Mouse (Mus musculus) thymus, postnatal 10 days (tissue): Measurements from ENCODE around the gene Tbc1d13.

Experiments used
- DNase-seq, 2 experiments: peaks; one replicate each; pipeline ENCODE4 v3.0.0; 2021; ENCODE audit warnings: low spot score in 2 of 2

The Tbc1d13 gene

DNA sequence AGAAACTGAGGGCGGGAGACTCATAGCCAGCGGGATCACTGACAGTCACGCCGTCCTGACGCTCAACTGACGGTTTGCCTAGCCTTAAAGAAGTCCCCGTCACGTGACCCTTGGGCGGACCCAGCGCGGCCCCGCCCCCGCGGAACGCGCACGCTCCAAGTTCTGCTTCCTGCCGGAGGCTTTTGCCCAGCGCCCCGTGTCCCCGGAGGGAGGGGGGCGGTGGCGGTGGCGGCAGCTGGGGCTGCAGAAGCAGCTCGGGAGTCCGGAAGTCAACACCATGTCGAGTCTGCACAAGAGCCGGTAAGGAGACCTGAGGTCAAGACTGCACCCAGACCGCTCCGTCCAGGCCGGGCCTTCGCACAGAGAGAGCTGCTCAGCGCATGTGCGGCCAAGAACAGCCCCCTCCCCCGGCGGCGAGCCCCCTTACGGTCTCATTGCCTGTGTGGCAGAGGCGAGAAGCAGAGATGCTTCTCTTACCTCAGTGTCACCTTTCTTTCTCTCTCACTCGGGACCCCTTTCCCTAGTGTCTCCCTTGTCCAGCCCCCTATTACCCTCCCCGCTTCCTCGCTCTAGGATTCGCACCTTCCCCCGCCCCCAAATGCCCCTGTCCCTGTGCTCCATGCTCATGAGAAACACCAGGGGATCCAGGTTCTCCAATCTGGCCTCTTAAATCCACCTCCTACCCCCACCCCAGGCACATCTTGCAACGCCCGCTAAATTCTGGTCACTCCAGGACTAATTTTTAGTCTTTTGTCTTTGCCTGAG is at the start of gene Tbc1d13:
Gene Tbc1d13 (plus strand): TSS at position 134 of the 765 bp plus-strand sequence.
- peak; percentile 98 to 99 for DNase-seq

- DNase-seq, result no peak
These were observed 49.4 kb upstream of the Tbc1d13 start for GRCm38 (mm10) chr2:30084113-30084512.

GRCm38 (mm10) chr2:30084632-30085031 is 48.9 kb upstream of the Tbc1d13 start:
- no peak for DNase-seq

- no peak for DNase-seq
These were observed 46.2 kb upstream of the Tbc1d13 start for GRCm38 (mm10) chr2:30087310-30087709.

- no peak for DNase-seq
These were observed 42.0 kb upstream of the Tbc1d13 start for GRCm38 (mm10) chr2:30091521-30091920.

DNA sequence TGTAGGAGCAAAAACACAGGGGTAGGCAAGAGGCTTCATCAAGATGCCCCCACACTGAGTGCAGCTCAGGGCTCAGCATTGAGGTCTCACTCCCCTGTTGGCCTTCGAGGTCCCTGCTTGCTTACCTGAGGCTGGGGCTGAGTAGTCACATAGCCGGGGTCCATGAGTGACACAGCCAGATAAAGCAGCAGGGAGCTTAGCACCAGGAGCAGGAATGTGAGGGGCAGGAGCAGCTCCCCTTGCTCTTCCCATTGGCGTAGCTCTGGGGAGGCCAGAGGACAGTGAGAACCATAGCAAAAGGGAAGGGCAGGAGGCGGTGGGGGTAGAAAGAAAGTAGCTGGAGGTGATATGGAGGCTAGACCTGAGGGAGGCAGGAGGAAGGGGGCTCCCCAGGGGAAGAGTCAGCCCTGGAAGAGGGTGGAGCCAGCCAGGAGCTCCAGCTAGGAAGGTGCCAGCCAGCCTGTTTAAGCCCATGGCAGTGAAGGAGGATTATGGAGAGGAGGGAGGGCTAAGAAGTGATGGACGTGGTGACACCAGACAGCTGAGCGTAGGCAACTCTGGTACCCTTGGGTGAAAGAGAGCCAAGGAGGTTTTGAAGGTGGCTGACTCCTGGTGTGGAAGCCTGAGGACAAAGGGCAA is 41.1 kb upstream of the Tbc1d13 start:
- no peak for DNase-seq

- DNase-seq, result peak; percentile 97 to 99
These were observed 39.9 kb upstream of the Tbc1d13 start, which contains the start of gene Zdhhc12 for GRCm38 (mm10) chr2:30093471-30094207. Zdhhc12 (minus strand) TSS chr2:30093648.

- DNase-seq, result no peak
These were observed 39.3 kb upstream of the Tbc1d13 start for GRCm38 (mm10) chr2:30094208-30094588.

- DNase-seq, result peak; percentile 34 to 53
These were observed 37.5 kb upstream of the Tbc1d13 start for GRCm38 (mm10) chr2:30095882-30096527.

GRCm38 (mm10) chr2:30100214-30100613 is 33.3 kb upstream of the Tbc1d13 start:
- DNase-seq, result no peak

DNA sequence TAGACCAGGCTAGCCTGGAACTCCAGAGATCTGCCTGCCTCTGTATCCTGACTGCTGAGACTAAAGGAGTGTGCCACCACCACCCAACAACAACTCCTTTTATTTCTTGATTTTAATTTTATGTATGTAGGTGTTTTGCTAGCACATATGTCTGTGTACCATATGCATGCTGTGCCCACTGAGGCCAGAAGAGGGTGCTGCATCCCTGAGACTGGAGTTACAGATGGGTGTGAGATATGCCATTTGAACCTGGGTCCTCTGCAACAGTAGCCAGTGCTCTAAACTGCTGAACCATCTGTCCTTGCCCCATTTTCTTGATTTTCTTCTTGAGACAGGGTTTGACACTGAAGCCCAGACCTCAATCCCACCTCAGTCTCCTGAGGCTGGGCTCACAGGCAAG is 27.2 kb upstream of the Tbc1d13 start:
- DNase-seq, result peak; percentile 37 to 67

DNA sequence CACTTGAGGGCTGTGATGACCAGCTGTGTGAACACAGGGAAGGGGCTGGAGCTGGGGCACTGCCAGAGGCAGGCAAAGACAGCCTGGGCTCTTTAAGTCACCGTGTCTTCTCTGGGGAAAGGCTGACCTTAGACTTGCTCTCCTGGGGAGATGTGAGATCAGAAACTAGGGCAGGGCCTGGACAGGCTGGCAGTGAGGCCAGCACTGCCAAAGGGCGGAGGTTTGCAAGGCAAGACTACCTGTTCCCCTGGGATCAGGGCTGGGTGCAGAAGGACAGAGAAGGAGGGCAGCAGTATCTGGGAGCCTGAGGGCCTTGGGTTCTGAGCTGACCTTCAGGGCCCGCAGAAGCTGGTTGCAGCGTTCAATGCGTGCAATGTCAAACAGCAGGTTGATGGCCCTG is 25.9 kb upstream of the Tbc1d13 start:
- DNase-seq, result no peak

DNA sequence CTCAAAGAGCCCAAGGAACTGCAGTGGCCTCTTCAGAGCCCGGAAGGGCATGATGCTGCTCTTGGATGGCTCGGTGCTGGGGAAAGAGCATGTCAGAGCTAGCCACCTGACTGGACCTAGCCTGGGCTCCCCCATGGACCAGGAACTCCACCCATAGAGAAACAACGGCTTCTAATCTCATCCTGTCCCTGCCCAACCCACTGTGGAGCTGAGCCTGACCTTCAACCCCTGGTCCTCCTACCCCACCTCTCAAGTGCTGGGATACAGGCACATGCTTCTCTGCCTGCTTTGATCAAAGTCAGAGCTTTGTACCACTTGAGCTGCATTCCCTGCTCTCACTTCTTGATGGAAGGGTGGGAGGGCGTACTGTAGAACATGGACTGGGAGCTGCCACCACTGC is 25.3 kb upstream of the Tbc1d13 start:
- no peak for DNase-seq

DNA sequence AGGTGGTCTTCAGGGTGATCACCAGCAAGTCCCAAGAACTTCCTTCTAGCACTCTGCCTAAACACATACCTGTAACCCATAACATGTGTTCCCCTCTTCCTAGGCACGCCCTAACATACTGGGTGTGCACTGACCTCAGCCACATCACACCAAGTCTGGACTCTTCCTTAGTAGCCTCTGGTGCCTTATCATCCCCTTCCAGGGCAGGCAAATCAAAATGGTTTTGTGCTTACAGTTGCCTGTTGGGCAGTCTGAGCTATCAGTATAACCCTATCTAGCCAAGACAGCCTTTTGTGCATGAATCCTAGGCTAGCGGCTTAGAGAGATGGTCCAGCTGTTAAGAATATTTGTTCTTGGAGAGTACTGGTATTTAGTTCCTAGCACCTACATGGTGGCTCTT is 22.0 kb upstream of the Tbc1d13 start:
- no peak for DNase-seq

GRCm38 (mm10) chr2:30112564-30112963 is 21.0 kb upstream of the Tbc1d13 start:
- no peak for DNase-seq

GRCm38 (mm10) chr2:30119641-30120051 is 13.9 kb upstream of the Tbc1d13 start:
- DNase-seq, result peak; percentile 46 to 55

- no peak for DNase-seq
These were observed 13.3 kb upstream of the Tbc1d13 start for GRCm38 (mm10) chr2:30120269-30120668.

DNA sequence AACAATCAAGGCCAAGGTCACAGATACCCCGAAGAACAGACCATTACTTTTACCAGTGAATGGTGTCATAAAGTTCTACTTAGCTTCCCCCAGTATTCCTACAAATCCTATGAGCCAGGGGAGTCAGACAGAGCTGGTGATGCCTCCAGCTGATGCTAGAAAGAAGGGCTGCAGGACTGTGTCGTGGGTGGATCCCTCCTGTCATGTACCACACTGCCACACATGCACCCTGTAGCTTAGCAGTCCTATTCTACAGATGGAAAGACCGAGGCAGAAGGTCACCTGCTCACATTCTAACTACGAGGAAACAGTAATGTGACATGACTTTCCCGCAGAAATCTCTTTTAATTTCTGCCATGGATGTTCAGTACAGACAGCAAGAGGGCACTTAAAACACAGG is 10.8 kb upstream of the Tbc1d13 start:
- DNase-seq, result no peak

GRCm38 (mm10) chr2:30123729-30124471 is 9.6 kb upstream of the Tbc1d13 start:
- no peak for DNase-seq

- DNase-seq, result peak; percentile 89 to 90
These were observed 8.9 kb upstream of the Tbc1d13 start, which contains the start of gene Zer1 for GRCm38 (mm10) chr2:30124472-30125274. Zer1 (minus strand) TSS chr2:30124585.
